Mouse (Mus musculus): Measurements from ENCODE around the gene Ephx1. TPM values are rescaled to one million over a fixed set of nuclear protein-coding genes. Genes with fewer than 3 reads are reported as not detected.

Ephx1 gene
- polyA plus RNA-seq, 1 experiment = 60.1 TPM

GRCm38 (mm10) chr1:181021488-181021865 is 773 bp upstream of the Ephx1 start:
- Histone ChIP-seq H3K4me1 (ENCODE audit: control insufficient read depth, insufficient read depth, low read length) (peaks cover 11% of the 10 kb centered on the region), H3K27ac (ENCODE audit: control insufficient read depth, insufficient read depth, low read depth, low read length) (no peak overlapping the region), H3K36me3 (ENCODE audit: control insufficient read depth, insufficient read depth, low read length) (no peaks in the 10 kb centered on the region), H3K4me3 (ENCODE audit: control insufficient read depth, low read depth, low read length) (no peak overlapping the region), H3K27me3 (ENCODE audit: control insufficient read depth, insufficient read depth, low read length) (no peaks in the 10 kb centered on the region; the same call in 1 of the 2 replicates)
- TF ChIP-seq POLR2A (IDR thresholded peaks at IDR 0.05; ENCODE audit: control insufficient read depth, low read depth, low read length) (no peak), CTCF (IDR thresholded peaks at IDR 0.05; ENCODE audit: control insufficient read depth, insufficient read depth, insufficient replicate concordance, low read depth, low read length) (no peak)

- Histone ChIP-seq H3K4me3 (ENCODE audit: control insufficient read depth, low read depth, low read length) (no peak overlapping the region), H3K27ac (ENCODE audit: control insufficient read depth, insufficient read depth, low read depth, low read length) (no peak overlapping the region), H3K4me1 (ENCODE audit: control insufficient read depth, insufficient read depth, low read length) (peaks cover 13% of the 10 kb centered on the region), H3K27me3 (ENCODE audit: control insufficient read depth, insufficient read depth, low read length) (no peaks in the 10 kb centered on the region; the same call in 1 of the 2 replicates), H3K36me3 (ENCODE audit: control insufficient read depth, insufficient read depth, low read length) (no peaks in the 10 kb centered on the region)
- TF ChIP-seq POLR2A (IDR thresholded peaks at IDR 0.05; ENCODE audit: control insufficient read depth, low read depth, low read length) (no peak), CTCF (IDR thresholded peaks at IDR 0.05; ENCODE audit: control insufficient read depth, insufficient read depth, insufficient replicate concordance, low read depth, low read length) (no peak)
These were observed 2.7 kb downstream of the Ephx1 start for GRCm38 (mm10) chr1:181017890-181018420.

- Histone ChIP-seq H3K27me3 (ENCODE audit: control insufficient read depth, insufficient read depth, low read length) (no peaks in the 10 kb centered on the region; the same call in 1 of the 2 replicates), H3K4me1 (ENCODE audit: control insufficient read depth, insufficient read depth, low read length) (peaks cover 13% of the 10 kb centered on the region), H3K27ac (ENCODE audit: control insufficient read depth, insufficient read depth, low read depth, low read length) (peak overlapping the region; percentile 45; the same call in 1 of the 2 replicates), H3K36me3 (ENCODE audit: control insufficient read depth, insufficient read depth, low read length) (no peaks in the 10 kb centered on the region), H3K4me3 (ENCODE audit: control insufficient read depth, low read depth, low read length) (peak overlapping the region; percentile 78)
- peak; percentile 27; the same call in 1 of the 2 replicates for TF ChIP-seq POLR2A (IDR thresholded peaks at IDR 0.05; ENCODE audit: control insufficient read depth, low read depth, low read length)
- TF ChIP-seq CTCF (IDR thresholded peaks at IDR 0.05; ENCODE audit: control insufficient read depth, insufficient read depth, insufficient replicate concordance, low read depth, low read length) = 0 out of 2 replicates have a peak, but pooled peaks have one; percentile 8
These were observed 3.4 kb downstream of the Ephx1 start for GRCm38 (mm10) chr1:181017212-181017711.

- H3K4me1 ChIP-seq (ENCODE audit: control insufficient read depth, insufficient read depth, low read length) = peaks cover 13% of the 10 kb centered on the region
- H3K36me3 ChIP-seq (ENCODE audit: control insufficient read depth, insufficient read depth, low read length) = no peaks in the 10 kb centered on the region
- TF ChIP-seq CTCF (IDR thresholded peaks at IDR 0.05; ENCODE audit: control insufficient read depth, insufficient read depth, insufficient replicate concordance, low read depth, low read length) (no peak), POLR2A (IDR thresholded peaks at IDR 0.05; ENCODE audit: control insufficient read depth, low read depth, low read length) (no peak)
- peak overlapping the region; percentile 61 for H3K27ac ChIP-seq (ENCODE audit: control insufficient read depth, insufficient read depth, low read depth, low read length)
- no peaks in the 10 kb centered on the region; the same call in 1 of the 2 replicates for H3K27me3 ChIP-seq (ENCODE audit: control insufficient read depth, insufficient read depth, low read length)
- H3K4me3 ChIP-seq (ENCODE audit: control insufficient read depth, low read depth, low read length) = peak overlapping the region; percentile 78
These were observed 4.1 kb downstream of the Ephx1 start for GRCm38 (mm10) chr1:181016532-181017131.

- peaks cover 13% of the 10 kb centered on the region for H3K4me1 ChIP-seq (ENCODE audit: control insufficient read depth, insufficient read depth, low read length)
- H3K36me3 ChIP-seq (ENCODE audit: control insufficient read depth, insufficient read depth, low read length) = no peaks in the 10 kb centered on the region
- no peaks in the 10 kb centered on the region; the same call in 1 of the 2 replicates for H3K27me3 ChIP-seq (ENCODE audit: control insufficient read depth, insufficient read depth, low read length)
- H3K4me3 ChIP-seq (ENCODE audit: control insufficient read depth, low read depth, low read length) = no peak overlapping the region
- H3K27ac ChIP-seq (ENCODE audit: control insufficient read depth, insufficient read depth, low read depth, low read length) = peak overlapping the region; percentile 84
- TF ChIP-seq CTCF (IDR thresholded peaks at IDR 0.05; ENCODE audit: control insufficient read depth, insufficient read depth, insufficient replicate concordance, low read depth, low read length) = no peak
- no peak for TF ChIP-seq POLR2A (IDR thresholded peaks at IDR 0.05; ENCODE audit: control insufficient read depth, low read depth, low read length)
These were observed 4.7 kb downstream of the Ephx1 start for GRCm38 (mm10) chr1:181016045-181016444.

GRCm38 (mm10) chr1:181015558-181015957 is 5.1 kb downstream of the Ephx1 start:
- no peaks in the 10 kb centered on the region; the same call in 1 of the 2 replicates for H3K27me3 ChIP-seq (ENCODE audit: control insufficient read depth, insufficient read depth, low read length)
- H3K27ac ChIP-seq (ENCODE audit: control insufficient read depth, insufficient read depth, low read depth, low read length) = peak overlapping the region; percentile 84
- H3K4me3 ChIP-seq (ENCODE audit: control insufficient read depth, low read depth, low read length) = no peak overlapping the region
- no peak for TF ChIP-seq POLR2A (IDR thresholded peaks at IDR 0.05; ENCODE audit: control insufficient read depth, low read depth, low read length)
- H3K4me1 ChIP-seq (ENCODE audit: control insufficient read depth, insufficient read depth, low read length) = peaks cover 13% of the 10 kb centered on the region
- H3K36me3 ChIP-seq (ENCODE audit: control insufficient read depth, insufficient read depth, low read length) = no peaks in the 10 kb centered on the region

GRCm38 (mm10) chr1:181014731-181015500 is 5.8 kb downstream of the Ephx1 start:
- no peak for TF ChIP-seq CTCF (IDR thresholded peaks at IDR 0.05; ENCODE audit: control insufficient read depth, insufficient read depth, insufficient replicate concordance, low read depth, low read length)
- TF ChIP-seq POLR2A (IDR thresholded peaks at IDR 0.05; ENCODE audit: control insufficient read depth, low read depth, low read length) = no peak
- no peaks in the 10 kb centered on the region for H3K36me3 ChIP-seq (ENCODE audit: control insufficient read depth, insufficient read depth, low read length)
- peak overlapping the region; percentile 84 for H3K27ac ChIP-seq (ENCODE audit: control insufficient read depth, insufficient read depth, low read depth, low read length)
- H3K4me3 ChIP-seq (ENCODE audit: control insufficient read depth, low read depth, low read length) = no peak overlapping the region
- no peaks in the 10 kb centered on the region; the same call in 1 of the 2 replicates for H3K27me3 ChIP-seq (ENCODE audit: control insufficient read depth, insufficient read depth, low read length)
- H3K4me1 ChIP-seq (ENCODE audit: control insufficient read depth, insufficient read depth, low read length) = peaks cover 16% of the 10 kb centered on the region
